Mouse (Mus musculus) spleen, adult 2 months (tissue): ENCODE measurements around the gene Tpcn1. TPM values are rescaled to one million over a fixed set of nuclear protein-coding genes. Genes with fewer than 3 reads are reported as not detected.

ENCODE experiments used
- DNase-seq, 2 experiments: peaks; one replicate each; pipeline versions ENCODE4 v3.0.0 to v3.0.0-alpha.2; 2012 to 2021; ENCODE audit warnings: low spot score in 2 of 2, low read depth in 1 of 2
- H3K27ac ChIP-seq: fragments of 200-500 bp; 2 replicates; pipeline ENCODE4 v1.5.1; 2012; ENCODE audit warnings: low read length, inconsistent platforms; ENCODE audit not compliant: insufficient read depth
- H3K27me3 ChIP-seq: fragments of 200-500 bp; 2 replicates; pipeline ENCODE4 v1.6.1; 2012; ENCODE audit warnings: mild to moderate bottlenecking, moderate library complexity, low read length, inconsistent platforms; ENCODE audit not compliant: control insufficient read depth, insufficient read depth
- H3K36me3 ChIP-seq: fragments of 200-500 bp; 2 replicates; pipeline ENCODE4 v1.6.1; 2012; ENCODE audit warnings: mild to moderate bottlenecking, low read length, inconsistent platforms; ENCODE audit not compliant: control insufficient read depth, insufficient read depth
- H3K4me1 ChIP-seq: fragments of 200-500 bp; 2 replicates; pipeline ENCODE4 v1.6.1; 2011; ENCODE audit warnings: inconsistent platforms; ENCODE audit not compliant: control insufficient read depth, insufficient read depth, insufficient read length
- H3K4me3 ChIP-seq: fragments of 200-500 bp; 2 replicates; pipeline ENCODE4 v1.5.1; 2011; ENCODE audit warnings: mild to moderate bottlenecking, inconsistent platforms; ENCODE audit not compliant: insufficient read depth, insufficient read length; ENCODE audit errors: extremely low read depth
- CTCF ChIP-seq: fragments of 200-500 bp; IDR thresholded peaks from 2 replicates; pipeline ENCODE4 v1.5.1; 2011; ENCODE audit warnings: mild to moderate bottlenecking, inconsistent platforms; ENCODE audit not compliant: insufficient read depth, insufficient read length, insufficient replicate concordance; ENCODE audit errors: extremely low read depth
- POLR2A ChIP-seq: fragments of 200-500 bp; IDR thresholded peaks from 2 replicates; pipeline ENCODE4 v1.6.1; 2011; ENCODE audit warnings: low read depth, low read length, inconsistent platforms
- WGBS: fragments of 180-500 bp; shearing (Covaris S2); methylation state at CpG from one replicate; pipeline ENCODE4 v1.1.7; 2018; 5-methylcytosine and 5-hydroxymethylcytosine counted together
- polyA plus RNA-seq: library from polyadenylated mRNA; depleted of rRNA; stranded (reverse); fragments of >200 nt; gene quantifications from 2 replicates; pipeline ENCODE4 v1.2.3, GENCODE M21; 2012; rRNA removed

Gene Tpcn1
- polyA plus RNA-seq = 54.5 and 58.8 TPM in 2 replicates

- peak; percentile 97 for TF ChIP-seq POLR2A
- no peak for TF ChIP-seq CTCF
- peak within 1 kb of the TSS; percentile 77 for H3K4me3 ChIP-seq
- H3K36me3 ChIP-seq = peaks cover 10% of the 10 kb centered on the region
- DNase-seq = peak; percentile 99
- WGBS = under 1% methylated on average over 35 of the region's 35 CpGs
- H3K27ac ChIP-seq = peak within 1 kb of the TSS; percentile 79
- H3K27me3 ChIP-seq = no peaks in the 10 kb centered on the region
- peaks cover 13% of the 10 kb centered on the region; the same call in 1 of the 2 replicates for H3K4me1 ChIP-seq
These were observed at the start of gene Tpcn1, which contains the start of gene Iqcd for GRCm38 (mm10) chr5:120588569-120589094. Tpcn1 (minus strand) TSS chr5:120588673. Iqcd (plus strand) TSS chr5:120589016.

DNA sequence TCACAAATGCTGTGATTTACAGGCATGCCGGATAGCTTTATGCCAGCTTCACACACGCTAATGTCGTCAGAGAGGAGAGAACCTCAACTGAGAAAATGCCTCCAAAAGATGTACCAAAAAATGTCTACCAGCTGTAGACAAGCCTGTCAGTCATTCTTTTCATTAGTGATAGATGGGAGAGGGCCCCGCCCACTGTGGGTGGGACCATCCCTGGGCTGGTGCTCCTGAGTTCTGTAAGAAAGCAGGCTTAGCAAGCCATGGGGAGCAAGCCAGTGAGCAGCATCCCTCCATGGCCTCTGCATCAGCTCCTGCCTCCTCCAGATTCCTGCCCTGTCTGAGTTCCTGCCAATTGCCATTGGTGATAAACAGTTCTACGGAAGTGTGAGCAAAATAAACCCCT lies 47.2 kb upstream of the Tpcn1 start:
- H3K36me3 ChIP-seq = no peaks in the 10 kb centered on the region
- H3K27me3 ChIP-seq = peaks cover 2% of the 10 kb centered on the region; the same call in 1 of the 2 replicates

GRCm38 (mm10) chr5:120634860-120635259 lies 46.4 kb upstream of the Tpcn1 start:
- TF ChIP-seq CTCF (no peak), POLR2A (no peak)
- no peaks in the 10 kb centered on the region for H3K36me3 ChIP-seq
- DNase-seq = no peak
- WGBS = 38% methylated on average over 5 of the region's 5 CpGs
- H3K4me3 ChIP-seq = no peak overlapping the region
- peaks cover 2% of the 10 kb centered on the region; the same call in 1 of the 2 replicates for H3K27me3 ChIP-seq
- H3K4me1 ChIP-seq = peaks cover 17% of the 10 kb centered on the region; the same call in 1 of the 2 replicates
- H3K27ac ChIP-seq = no peak overlapping the region

More for the DNA sequence above, 47.2 kb upstream of the Tpcn1 start:
- no peak for DNase-seq
- peaks cover 13% of the 10 kb centered on the region; the same call in 1 of the 2 replicates for H3K4me1 ChIP-seq
- TF ChIP-seq POLR2A (no peak), CTCF (no peak)
- 88% methylated on average over 5 of the region's 5 CpGs for WGBS
- H3K27ac ChIP-seq = no peak overlapping the region
- no peak overlapping the region for H3K4me3 ChIP-seq

DNA sequence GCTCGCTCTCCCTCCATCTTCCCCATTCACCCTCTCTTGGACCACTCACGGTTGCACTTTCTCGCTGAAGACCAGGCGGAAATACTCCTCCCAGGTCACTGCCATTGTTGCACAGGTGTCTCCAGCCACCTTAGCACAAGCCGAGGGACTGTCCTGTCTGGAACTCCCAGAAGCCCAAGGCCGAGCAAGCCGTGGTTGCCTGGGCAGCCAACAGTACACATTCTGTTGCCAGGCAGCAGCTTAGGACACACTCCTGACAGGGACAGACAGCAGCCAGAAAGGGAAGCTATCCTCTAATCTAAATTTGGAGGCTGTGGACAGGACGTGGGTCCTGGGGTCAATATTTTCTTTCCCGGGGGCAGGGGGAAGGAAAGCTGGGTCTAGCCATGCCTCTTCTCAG lies 45.7 kb upstream of the Tpcn1 start, which contains the start of gene Cfap73:
Cfap73 (minus strand) TSS at position 105 of the 400 bp plus-strand sequence.
- 63% methylated on average over 9 of the region's 9 CpGs for WGBS
- DNase-seq = no peak
- TF ChIP-seq POLR2A (no peak), CTCF (no peak)
- Histone ChIP-seq H3K4me1 (peaks cover 17% of the 10 kb centered on the region; the same call in 1 of the 2 replicates), H3K27me3 (peaks cover 2% of the 10 kb centered on the region; the same call in 1 of the 2 replicates), H3K4me3 (no peak within 1 kb of the TSS), H3K36me3 (no peaks in the 10 kb centered on the region), H3K27ac (no peak within 1 kb of the TSS)

- H3K27ac ChIP-seq = no peak overlapping the region
- H3K4me1 ChIP-seq = peaks cover 17% of the 10 kb centered on the region; the same call in 1 of the 2 replicates
- peaks cover 11% of the 10 kb centered on the region for H3K36me3 ChIP-seq
- TF ChIP-seq CTCF (no peak), POLR2A (no peak)
- WGBS = 97% methylated on average over 5 of the region's 5 CpGs
- H3K4me3 ChIP-seq = no peak overlapping the region
- H3K27me3 ChIP-seq = peaks cover 2% of the 10 kb centered on the region; the same call in 1 of the 2 replicates
- DNase-seq = no peak
These were observed 43.4 kb upstream of the Tpcn1 start for GRCm38 (mm10) chr5:120631892-120632291.

- H3K27me3 ChIP-seq = peaks cover 2% of the 10 kb centered on the region; the same call in 1 of the 2 replicates
- peak overlapping the region; percentile 11; the same call in 1 of the 2 replicates for H3K4me3 ChIP-seq
- peaks cover 17% of the 10 kb centered on the region; the same call in 1 of the 2 replicates for H3K4me1 ChIP-seq
- 3% methylated on average over 29 of the region's 29 CpGs for WGBS
- no peak for DNase-seq
- peaks cover 19% of the 10 kb centered on the region for H3K36me3 ChIP-seq
- no peak for TF ChIP-seq POLR2A
- no peak for TF ChIP-seq CTCF
- H3K27ac ChIP-seq = no peak overlapping the region
These were observed 42.7 kb upstream of the Tpcn1 start for GRCm38 (mm10) chr5:120631128-120631527.

GRCm38 (mm10) chr5:120628624-120629023 lies 40.2 kb upstream of the Tpcn1 start:
- WGBS = 61% methylated on average over 7 of the region's 7 CpGs
- H3K4me3 ChIP-seq = no peak overlapping the region
- no peak overlapping the region for H3K27ac ChIP-seq
- H3K27me3 ChIP-seq = peaks cover 2% of the 10 kb centered on the region; the same call in 1 of the 2 replicates
- H3K4me1 ChIP-seq = peaks cover 10% of the 10 kb centered on the region; the same call in 1 of the 2 replicates
- no peak for DNase-seq
- no peak for TF ChIP-seq POLR2A
- no peak for TF ChIP-seq CTCF
- H3K36me3 ChIP-seq = peaks cover 40% of the 10 kb centered on the region
